Mouse (Mus musculus): ENCODE measurements around the gene Wscd2. TPM values are rescaled to one million over a fixed set of nuclear protein-coding genes. Genes with fewer than 3 reads are reported as not detected.
A peak's percentile ranks its signal among the peaks of the same experiment; 100 is the strongest.

The Wscd2 gene
- total RNA-seq, 2 experiments from 2014 or later = 6.5 to 6.7 TPM

- DNase-seq = no peak
These were observed 49.7 kb downstream of the Wscd2 start for GRCm38 (mm10) chr5:113539858-113540257.

DNA sequence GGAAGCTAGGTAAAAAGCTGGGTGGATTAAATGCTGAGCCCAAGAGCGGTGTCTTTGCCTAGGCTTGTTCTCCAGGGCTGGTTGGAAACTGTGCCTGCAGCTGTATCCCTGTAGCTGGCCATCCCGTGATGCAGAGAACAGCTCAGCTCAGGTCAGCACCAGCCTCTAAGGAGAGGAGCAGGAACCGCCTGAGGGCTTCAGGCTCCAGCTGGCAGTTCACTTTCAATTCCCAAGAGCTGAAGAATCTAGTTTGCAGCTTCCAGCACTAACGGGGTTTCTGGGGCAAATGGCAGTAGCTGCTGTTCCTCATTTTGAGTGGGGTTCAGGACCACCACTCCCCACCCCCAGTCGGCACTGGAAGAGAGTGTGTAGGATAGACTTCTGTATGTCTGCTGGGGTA, 51.1 kb downstream of the Wscd2 start:
- no peak for DNase-seq

- no peak for DNase-seq
These were observed 52.8 kb downstream of the Wscd2 start for GRCm38 (mm10) chr5:113542885-113543476.

DNA sequence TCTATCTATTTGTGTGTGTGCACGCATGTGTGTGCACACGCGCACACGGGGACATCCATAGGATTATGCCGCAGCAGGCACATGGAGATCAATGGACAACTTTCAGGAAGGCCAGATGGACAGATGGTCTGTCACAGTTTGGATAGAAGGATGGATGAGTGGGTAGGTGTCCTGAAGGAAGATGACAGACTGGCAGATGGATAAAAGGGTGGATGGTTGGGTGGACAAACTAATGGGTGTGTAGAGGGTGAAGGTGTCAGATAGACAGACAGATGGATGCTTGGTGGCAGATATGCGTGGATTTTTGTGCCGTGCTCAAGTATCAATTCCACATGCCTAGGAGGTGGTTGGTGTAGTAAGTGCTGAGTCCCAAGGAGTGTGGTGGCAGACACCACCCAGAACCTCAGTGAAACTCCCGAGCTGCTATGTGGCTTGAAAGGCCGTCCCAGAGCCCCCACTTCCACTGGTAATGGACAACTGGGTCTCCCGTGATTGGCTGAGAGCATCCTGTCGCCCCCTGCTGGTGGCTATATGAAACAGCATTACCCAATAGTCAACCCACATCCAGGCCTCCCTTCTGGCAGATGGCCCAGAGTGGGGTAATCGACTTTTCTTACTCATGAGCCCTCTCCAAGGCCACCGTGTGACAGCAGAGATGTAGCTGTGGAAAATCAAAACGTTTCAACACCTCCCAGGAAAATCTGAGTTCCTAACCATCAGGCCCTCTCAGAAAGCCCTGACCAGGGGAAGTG, 58.0 kb downstream of the Wscd2 start:
- DNase-seq = peak; percentile 85

GRCm38 (mm10) chr5:113550249-113550648, 60.1 kb downstream of the Wscd2 start:
- no peak for DNase-seq

DNA sequence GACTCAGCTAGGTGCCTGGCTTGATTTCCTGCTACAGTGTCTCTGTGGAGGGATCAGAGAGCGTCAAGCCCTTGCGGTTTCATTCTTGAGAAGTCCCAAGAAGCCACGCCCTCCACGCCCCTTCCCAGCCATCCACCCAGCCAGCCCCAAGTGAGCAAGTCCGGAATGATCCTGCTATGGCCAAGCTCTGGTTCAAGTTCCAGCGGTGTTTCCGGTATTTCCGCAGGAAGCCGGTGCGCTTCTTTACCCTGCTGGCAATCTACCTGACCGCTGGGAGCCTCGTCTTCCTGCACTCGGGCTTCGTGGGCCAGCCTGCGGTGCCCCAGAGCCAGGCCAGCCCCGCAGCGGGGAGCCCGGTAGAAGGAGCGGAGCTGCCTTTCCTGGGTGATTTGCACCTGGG, 60.6 kb downstream of the Wscd2 start:
- DNase-seq = no peak

- DNase-seq = peak; percentile 51
These were observed 63.3 kb downstream of the Wscd2 start for GRCm38 (mm10) chr5:113553402-113553897.

DNA sequence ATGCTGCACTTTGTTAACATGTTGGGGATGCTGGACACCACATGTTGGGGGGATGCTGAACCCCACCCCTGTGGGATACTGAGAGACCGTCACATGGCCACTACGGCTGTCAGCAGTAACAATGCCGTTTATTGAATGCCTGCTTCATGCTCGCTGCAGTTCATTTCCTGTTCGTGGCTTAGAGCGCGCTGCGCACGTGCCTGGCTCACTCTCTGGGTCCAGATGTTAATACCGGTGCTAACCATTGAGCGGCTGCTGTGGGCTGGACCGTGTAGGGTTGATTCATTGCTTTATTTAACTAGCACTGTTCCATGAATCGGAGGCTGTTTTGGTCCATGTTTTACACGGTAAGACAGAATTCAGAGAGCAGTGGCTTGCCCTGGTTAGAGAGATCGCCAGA, 64.0 kb downstream of the Wscd2 start:
- no peak for DNase-seq

DNA sequence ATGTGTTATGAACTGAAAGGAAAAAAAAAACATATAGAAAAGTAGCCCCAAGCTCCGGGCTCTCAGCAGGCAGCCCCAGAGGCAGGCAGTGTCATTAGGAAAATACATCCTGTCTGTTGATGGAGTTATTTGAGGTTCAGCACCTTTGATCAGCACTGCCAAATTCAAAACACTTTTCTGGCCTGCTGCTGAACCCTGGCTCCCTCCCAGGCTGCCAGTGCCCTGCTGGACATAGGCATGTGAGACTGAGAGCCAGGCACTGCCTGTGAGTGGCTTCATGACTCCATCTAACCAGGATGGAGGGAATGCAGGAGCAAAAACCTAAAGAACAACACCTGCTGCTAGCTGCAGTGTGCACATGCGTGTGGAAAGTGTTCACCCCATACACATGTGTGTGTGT, 64.4 kb downstream of the Wscd2 start:
- peak; percentile 55 for DNase-seq

- peak; percentile 69 for DNase-seq
These were observed 65.6 kb downstream of the Wscd2 start for GRCm38 (mm10) chr5:113555684-113556083.

DNA sequence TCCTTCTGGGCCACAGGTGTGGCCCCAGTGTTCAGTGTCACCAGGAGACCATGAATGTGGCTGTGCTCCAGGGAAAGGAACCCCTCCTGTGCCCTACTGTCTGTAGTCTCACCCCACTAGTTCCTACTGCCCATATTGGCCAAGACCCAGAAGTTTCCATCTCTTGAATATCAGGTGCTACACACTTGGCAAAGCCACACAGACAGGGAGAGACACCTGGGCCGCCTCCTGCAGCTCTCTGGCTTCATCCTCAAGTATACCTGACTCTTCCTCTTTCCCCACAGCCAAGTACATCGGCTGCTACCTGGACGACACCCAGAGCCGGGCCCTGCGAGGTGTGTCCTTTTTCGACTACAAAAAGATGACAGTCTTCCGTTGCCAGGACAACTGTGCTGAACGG, 67.9 kb downstream of the Wscd2 start:
- no peak for DNase-seq

GRCm38 (mm10) chr5:113559627-113560026, 69.5 kb downstream of the Wscd2 start:
- DNase-seq = peak; percentile 60

- DNase-seq = peak; percentile 23
These were observed 74.3 kb downstream of the Wscd2 start for GRCm38 (mm10) chr5:113564463-113564862.

- DNase-seq = no peak
These were observed 75.1 kb downstream of the Wscd2 start for GRCm38 (mm10) chr5:113565101-113565854.

- no peak for DNase-seq
These were observed 75.7 kb downstream of the Wscd2 start for GRCm38 (mm10) chr5:113565858-113566257.

DNA sequence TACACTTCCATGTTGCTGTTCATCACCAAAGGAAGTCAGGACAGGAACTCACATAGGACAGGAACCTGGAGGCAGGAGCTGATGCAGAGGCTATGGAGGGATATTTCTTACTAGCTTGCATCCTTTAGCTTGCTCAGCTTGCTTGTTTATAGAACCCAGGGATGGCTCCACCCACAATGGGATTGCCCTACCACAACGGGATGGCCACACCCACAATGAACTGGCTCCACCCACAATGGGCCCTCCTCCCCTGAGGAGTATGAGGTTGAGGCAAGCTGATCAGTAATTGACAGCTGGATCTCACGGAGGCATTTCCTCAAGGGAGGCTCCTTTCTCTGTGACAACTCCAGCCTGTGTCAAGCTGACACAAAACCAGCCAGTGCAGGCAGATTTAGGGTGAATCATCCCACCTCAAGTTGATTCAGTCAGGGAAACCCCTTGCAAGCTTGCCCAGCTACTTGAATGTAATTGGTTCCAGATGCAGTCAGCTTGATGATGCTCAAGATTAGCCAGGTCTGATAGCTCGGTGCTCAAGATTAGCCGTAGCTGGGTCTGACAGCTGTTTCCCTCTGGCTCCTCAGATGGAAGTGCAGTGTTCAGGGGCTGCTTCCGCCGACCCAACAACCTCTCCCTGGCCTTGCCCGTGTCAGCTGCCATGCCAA, 80.1 kb downstream of the Wscd2 start:
- no peak for DNase-seq

DNA sequence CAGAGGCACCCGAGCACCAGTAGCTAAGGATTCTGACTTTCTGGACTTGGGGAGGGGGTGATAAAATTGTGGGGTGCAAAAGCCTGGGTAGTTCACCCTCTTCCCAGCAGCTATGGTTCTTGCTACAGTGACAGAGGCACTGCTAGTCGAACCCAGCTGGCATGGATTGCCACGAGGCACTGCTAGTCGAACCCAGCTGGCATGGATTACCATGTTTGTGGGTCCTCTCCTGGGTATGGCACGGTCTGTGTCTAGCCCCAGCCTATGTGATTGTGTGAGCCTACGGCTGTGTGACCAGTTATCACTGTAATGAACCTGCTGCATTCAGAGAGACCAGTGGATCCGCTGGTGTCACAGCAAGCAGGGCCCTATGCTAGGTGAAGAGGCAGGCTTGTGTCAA, 87.4 kb downstream of the Wscd2 start:
- no peak for DNase-seq

- DNase-seq = no peak
These were observed 88.3 kb downstream of the Wscd2 start for GRCm38 (mm10) chr5:113578428-113578827.

- no peak for DNase-seq
These were observed 89.0 kb downstream of the Wscd2 start for GRCm38 (mm10) chr5:113579128-113579527.

GRCm38 (mm10) chr5:113580248-113580647, 90.1 kb downstream of the Wscd2 start:
- no peak for DNase-seq

DNA sequence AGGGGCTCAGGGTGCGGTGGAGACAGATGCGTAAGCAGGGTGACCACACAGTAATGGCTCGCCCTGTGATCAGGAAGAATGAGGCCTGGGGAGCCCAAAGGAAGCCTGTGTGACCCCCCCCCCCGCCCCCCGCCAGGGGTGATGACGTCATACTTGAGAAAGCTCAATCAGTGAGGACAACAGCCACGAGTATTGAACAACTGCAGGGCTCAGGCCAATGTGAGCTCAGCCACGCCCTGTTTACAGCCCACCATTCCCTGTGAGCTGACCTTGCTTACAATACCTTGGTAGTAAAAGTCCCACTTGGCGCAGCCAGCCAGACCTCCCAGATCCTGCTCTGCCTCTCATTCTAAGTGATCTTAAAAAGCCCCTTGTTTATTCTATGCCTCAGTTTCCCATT, 90.7 kb downstream of the Wscd2 start:
- no peak for DNase-seq

DNA sequence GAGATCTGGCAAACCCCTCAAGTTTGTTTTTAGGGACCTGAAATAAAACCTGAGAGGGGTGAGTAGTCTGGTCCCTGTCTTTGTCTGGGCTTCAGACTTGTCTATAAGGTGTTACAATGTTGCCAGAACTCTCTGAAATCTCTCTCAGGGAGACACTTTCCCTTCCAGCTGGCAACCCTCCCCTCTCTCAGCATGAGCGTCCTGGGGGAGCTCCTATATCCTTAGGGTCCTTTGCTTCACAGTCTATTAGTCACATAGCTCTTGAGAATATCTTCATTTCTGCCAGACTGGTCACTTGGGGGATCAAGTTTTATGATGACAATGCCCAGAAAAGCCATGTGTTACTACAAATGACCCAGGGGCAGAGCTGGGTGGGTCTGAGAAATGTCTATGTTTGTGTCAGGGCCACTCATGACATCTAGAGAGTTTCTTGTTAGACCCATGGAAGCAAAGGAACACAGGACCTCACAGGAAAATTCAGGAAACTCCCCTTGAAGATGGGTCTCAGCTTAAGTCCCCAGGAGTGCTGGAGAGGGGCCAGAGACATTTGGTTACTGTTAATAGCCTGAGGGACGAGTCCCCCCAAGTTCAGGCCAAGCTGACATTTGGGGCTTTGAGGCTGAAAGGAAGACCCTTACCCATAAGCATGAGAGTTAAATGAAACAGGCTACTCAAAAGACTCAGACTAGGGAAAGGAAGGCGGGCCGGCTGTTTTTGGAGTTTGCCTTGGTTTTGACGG, 93.5 kb downstream of the Wscd2 start:
- DNase-seq = no peak

Measured in adrenal gland, postnatal 10 days (tissue).